Mouse (Mus musculus) 416B (cell line): Measurements from ENCODE around the gene Rcc1.

Experiments
- DNase-seq: peaks from one replicate; pipeline ENCODE4 v3.0.0; 2011; ENCODE audit warnings: low read depth

Rcc1 gene

DNA sequence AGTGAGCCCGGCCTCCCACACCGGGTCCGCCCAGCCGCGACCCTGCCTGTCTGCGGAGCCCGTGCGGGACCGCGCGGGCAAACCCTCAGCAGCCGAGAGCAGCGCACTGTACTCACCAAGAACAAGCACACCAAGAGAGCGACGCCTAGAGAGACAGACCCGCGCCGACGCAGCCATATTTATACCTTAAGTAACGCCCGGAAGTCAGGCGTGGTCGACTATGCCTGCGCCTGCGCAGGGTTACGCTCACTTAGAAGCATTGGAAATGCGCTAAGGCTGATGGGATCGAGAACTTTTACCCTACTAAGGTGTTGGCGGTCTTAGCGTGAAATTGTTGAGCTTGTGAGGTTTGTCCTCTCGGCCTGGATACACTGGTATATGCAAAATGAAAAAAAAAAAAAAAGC is at the start of gene Rcc1:
Gene Rcc1, minus strand, starts transcription at position 125 of the 405 bp plus-strand sequence.
- DNase-seq: peak; percentile 98

DNA sequence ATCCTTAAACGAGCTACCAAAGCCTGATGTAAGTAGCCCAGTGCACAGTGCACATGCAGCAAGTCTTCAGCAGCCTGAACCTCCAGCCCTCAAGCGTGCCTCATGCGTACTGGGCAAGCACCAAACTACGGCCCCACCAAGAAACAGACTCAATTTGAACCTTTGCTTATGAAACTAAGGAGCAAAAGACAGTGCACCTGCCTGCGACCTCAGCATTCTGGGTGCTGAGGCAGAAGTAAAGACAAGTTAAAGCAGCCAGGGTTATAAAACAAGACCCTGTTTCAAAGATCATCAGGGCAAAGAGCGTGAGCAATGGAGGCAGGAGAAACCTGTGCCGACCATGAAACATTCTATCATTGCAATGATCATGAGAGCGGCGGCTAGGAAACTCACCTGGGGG is 47.6 kb upstream of the Rcc1 start:
- no peak for DNase-seq

DNA sequence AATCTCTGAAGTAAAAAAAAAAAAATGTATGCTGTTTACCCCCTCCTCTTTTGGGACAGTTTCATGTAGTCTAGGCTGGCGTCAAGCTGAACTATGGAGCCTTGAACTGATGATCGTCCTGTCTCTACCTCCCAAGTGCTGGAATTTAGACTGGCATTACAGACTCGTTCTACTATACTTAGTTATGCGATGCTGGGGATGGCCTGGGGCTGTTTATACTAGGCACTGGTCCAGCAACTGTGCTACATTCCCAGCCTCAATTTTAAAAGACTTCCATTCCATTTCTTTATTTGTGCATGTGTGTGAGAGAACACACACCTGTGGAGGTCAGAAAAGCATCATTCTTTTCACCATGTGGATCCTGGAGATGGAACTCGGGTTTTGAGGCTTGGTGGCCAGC is 45.5 kb upstream of the Rcc1 start:
- DNase-seq: no peak

DNA sequence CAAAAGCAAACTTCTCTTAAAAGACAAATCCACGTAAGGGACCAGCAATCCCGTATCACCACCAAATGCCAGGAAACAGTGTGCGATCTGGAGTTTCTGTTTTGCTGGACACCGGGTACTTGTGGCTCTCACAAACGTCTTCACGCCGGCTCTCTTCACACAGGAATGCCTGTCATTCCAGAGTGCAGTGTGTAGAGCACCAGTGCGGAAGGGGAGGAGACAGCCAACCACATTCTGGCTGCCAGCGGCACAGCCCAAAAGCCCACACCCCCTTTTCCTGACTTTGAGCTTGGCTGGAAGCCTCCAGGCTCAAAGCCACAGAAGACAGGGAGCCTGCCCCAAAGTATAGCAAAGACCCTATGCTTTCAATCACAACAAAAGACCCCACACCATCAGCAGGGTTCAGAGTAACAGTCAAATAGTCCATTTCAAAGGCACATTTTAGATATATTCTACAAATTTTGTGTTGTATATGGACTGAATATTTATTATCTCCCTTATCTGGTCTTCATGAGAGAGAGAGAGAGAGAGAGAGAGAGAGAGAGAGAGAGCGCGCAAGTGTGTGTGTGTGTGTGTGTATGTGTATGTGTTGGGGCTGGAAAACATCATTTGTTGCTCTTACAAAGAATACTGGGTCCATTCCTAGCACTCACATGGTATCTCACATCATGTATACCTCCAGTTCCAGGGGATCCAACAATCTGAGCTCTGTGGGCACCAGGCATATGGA is 44.8 kb upstream of the Rcc1 start:
- peak; percentile 86 for DNase-seq

DNA sequence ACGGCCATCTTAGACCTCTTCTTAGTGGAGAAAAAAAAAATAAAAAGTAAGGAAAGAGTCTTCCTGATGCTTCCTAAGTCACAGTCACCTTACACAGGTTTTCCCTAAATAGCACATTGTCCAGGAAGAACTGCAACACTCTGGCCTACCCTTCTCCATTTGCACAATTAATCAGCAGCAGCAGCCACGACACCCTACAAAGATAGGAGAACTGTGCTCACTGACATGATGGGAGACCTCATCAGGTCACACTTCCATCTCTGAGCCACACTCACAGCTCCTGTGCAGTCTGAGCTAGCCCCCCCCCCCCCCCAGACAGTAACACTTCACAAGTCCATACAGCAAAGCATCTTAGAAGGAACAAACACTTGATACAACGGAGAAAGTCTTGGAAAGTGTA is 43.7 kb upstream of the Rcc1 start:
- no peak for DNase-seq

DNA sequence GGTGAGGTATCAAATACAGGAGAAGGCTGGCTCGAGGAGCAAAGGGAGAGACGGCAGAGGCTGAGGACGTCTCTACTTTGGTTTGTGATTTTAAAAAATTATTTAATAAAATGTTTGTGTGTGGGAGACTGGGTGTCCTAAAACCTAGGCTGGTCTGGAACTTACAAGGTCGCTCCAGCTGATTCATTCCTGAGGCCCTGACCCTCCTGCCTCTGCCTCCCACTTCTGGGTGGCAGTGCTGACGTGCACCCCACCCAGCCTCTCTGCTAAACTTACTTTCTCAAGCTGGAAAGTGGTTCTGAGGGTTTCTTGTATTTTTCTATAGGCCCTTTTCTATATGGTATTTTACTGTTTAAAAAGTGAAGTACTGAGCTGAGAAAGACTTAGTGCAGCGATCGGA is 42.8 kb upstream of the Rcc1 start:
- DNase-seq: no peak

DNA sequence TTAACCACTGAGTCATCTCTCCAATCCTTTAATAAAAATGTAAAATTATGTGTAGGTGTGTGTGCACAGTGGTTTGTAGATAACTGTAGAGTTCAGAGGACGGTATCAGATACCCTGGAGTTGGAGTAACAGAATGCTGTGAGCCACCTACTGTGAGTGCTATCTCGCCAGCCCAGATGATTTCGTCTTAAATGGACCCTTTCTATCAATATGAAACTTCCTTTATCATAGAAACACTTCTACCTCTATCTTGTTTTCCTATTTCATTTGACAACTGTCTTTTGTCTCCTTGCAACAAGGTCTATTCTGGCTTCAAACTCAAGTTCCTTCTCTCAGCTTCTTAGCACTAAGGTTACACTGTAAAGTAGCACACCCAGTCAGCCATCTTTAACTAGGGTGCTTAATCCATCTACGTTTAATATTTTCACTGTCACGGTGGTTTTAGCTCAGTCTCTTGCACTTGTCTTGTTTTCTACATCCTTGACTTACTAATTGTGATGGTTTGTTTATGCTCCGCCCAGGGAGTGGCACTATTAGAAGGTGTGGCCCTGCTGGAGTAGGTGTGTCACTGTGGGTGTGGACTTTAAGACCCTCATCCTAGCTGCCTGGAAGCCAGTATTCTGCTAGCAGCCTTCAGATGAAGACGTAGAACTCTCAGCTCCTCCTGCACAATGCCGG is 37.8 kb upstream of the Rcc1 start:
- DNase-seq: no peak

DNA sequence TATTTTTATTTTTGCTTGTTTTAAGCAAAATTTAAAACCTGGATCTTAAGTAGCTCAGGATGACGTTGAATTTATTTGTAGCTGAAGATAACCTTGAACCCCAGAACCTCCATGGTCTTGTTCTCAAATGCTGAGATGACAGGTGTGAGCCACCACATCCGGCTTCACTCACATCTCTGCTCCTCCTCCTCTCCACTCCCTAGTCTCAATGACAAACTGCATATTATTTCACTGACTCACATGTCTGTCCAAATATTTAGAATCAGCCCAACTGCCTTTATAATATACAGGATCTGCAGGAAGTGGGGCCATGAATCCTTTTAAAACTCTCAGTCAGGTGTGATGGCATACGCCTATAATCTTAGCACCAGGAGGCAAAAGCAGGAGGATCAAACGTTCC is 35.9 kb upstream of the Rcc1 start:
- no peak for DNase-seq

DNA sequence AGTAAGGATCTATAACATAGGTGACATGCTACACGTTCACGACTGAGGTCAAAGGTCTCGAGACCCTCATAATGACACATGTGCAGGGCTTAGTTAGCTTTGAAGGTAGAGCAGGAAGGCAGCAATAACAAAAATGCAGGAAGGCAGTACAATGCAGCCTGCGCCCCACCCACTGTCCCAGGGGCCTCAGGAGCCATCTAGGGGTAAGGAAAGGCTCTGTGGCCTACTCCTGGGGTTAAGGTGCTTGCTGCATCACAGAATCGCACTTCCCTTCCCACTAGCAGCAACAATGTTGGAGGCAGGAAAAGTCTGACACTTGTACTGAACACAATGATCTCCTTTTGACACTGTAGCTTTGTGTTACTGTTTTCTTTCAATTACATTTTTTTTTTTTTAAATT is 34.2 kb upstream of the Rcc1 start:
- no peak for DNase-seq

DNA sequence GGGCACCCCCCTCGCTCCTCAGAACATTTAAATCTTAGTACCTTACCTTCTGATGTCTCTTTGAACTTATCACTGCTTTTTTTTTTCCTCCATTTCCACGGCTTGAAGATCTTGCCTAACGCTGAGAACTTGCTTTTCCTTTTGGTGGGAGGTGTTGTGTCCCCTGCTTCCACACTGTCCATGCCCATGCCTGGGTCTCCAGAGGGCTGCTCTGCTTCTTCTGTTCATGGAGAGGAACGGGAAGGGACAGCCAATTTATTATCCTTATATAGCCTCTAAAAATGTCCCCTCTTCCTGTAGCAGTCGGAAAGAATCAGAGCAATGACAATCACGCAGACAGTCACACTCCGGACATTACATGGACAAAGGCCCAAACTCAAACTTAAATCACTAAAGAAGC is 33.4 kb upstream of the Rcc1 start:
- no peak for DNase-seq

DNA sequence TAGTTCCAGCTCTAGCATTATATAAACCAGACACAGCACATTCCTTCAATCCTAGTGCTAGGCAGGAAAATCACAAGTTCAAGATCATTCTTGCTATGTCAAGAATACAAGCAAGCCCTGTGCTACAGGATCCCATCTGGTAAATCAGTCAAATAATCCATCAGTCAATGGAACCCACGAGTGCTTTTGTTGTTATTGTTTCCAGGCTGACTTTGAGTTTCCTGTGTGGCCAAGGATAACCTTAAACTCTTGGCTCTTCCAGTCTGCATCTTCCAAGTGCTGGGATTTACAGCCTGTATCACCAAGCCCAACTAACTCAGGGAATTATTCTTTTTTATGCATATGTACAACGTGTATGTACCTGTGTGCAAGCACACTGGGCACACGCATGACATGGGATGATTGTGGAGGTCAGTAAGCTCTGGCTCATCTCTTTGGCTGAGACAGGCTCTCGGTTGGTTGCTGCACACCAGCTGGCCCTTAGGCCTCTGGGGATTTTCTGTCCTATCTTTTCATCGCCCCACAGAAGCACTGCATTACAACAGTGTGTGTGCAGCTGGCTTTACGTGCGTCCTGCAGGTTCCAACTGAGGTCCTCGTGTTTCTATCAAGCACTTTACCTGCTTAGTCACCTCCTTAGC is 32.5 kb upstream of the Rcc1 start:
- no peak for DNase-seq

DNA sequence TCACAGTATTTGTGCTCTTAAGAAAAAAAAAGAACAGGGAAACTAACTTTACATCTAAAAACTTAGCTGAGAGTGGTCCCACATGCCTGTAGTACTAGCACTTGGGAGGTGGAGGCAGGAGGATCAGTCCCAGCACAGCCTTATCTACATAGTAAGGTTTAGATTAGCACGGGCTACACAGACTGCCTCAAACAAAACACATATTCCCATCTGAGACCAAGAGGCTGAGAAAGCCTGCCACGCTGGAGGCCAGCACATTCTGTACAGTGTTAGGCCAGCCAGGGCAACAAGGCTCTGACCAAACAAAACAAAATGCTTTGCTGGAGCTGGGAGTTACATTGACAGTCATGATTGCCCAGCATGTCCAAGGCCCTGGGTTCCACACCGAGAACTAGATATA is 30.1 kb upstream of the Rcc1 start:
- no peak for DNase-seq

DNA sequence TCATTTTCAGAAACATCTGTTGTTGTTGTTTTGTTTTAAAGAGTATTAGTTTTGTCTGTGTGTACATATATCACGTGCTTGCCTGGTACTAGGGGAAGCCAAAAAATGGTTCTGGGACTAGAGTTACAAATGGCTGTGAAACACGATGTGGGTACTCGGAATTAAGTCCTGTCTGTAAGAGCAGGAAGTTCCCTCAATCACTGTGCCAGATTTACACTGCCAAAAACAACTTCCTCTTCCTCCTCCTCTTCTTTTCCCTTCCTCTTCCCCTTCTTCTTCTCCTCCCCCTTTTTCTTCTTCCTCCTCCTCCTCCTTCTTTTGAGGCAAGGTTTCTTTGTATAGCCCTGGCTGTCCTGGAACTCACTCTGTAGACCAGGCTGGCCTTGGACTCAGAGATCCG is 28.9 kb upstream of the Rcc1 start:
- DNase-seq: no peak

DNA sequence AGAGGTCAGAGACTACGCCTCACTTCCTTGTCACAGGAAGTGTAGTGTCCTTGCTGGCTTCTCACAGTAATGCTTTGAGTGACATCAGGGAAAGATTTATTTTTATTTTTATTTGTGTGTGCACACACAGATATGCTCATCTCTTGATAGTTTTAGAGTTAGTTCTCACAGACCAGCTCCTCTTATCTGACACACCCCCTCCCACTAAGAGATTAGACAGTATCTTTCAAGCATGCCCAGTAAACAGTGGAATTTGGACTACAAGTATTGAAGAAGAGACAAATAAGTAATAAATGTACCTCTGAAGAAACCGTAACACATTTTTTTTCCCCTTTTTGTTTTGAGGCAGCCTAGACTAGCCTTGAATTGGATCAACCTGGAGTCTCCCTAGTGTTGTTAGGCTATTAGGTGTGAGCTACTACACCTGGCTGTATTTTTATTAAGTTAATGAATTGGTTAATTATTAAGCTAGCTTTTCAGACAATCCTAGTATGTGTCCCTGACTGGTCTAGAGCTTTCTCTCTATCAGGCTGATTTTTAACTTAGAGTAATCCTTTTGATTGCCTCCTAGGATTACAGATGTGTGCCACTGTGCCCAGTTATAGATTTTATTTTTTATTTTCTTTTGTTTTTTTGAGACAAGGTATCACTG is 27.7 kb upstream of the Rcc1 start:
- no peak for DNase-seq

DNA sequence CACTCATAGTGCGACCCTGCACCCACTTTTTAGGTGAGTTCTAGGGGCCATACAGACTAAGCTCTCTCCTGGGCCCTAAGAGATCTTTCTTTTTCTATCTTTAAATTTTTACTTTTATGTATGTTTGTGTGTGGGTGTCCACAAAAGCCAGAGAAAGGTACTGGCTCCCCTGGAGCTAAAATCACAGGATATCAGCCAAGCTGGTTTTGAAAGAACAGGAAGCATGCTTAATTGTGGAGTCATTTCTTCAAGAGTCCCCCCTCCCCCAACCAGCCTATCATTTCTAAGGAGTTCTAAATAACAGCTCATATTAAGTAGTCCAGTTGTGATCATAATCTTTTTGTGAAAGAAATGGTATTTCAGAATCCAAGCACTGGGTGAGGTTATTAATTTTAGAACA is 20.4 kb upstream of the Rcc1 start:
- no peak for DNase-seq

DNA sequence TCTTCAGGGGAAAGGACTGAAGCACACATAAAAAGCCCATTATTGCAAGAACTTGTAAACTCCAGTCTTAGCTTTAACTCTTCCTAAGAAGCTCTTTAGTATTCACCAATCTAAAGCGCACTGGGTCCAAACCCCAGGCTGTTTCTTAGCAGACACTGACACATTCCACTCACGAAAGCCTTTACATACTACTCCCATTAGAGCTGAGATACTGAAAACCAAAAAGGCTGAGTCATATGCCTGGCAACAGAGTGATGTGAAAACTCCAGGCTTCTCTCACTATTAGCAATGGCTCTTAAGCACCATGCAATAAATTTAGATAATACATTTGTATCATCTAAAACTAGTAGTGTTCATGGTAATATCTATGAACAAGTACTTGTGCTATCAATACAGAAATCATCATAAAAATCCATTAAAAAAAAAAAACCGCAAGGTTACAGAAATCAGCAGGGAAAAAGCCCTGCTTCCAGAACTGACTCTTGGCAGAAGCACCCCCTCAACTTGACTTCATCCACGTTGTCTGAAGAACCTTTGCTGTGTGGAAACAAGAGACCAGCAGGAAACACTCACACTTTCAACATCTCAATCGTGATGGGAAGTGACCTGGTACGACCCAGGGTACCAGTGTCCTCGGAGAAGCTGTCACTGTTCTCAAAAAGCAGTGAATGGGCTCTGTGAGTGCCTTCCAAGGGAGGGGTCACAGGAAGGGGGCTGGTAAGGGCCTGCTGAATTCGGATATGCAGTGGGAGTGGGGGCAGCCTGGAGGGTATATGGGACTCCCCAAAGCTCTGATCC is 16.7 kb upstream of the Rcc1 start:
- no peak for DNase-seq

DNA sequence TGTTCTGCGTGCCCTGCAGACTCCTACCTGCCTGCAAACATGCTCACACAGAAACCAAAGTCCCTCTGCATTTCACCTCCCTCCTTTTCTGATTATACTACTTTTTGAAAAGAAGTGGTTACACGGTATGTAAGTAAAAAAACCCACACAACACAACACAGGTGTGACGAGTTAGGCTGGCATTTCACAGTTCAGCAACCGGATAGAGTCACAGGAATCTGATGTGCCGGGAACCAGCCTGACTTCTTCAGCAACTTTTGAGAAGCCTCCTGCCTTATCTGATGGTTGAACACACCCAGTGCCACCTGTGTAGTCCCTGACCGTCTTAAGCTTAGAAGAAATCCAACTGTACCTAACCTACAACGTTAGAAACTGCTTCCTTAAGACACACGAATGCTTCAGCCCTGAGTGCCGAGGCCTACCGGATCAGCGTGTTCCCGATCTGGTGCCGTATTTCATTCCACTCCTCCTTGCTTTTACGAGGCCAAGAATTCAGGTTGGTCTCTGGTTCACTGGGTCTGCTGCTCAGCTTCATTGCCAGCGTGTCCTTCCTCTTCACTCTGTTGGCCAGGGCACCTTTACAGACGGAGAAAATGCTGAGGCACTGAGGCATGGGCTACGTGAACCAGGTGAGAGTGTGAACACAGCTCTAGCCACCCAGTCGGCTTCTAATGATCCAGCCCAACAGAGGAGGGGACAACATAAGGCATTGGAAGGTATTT is 14.2 kb upstream of the Rcc1 start:
- no peak for DNase-seq

DNA sequence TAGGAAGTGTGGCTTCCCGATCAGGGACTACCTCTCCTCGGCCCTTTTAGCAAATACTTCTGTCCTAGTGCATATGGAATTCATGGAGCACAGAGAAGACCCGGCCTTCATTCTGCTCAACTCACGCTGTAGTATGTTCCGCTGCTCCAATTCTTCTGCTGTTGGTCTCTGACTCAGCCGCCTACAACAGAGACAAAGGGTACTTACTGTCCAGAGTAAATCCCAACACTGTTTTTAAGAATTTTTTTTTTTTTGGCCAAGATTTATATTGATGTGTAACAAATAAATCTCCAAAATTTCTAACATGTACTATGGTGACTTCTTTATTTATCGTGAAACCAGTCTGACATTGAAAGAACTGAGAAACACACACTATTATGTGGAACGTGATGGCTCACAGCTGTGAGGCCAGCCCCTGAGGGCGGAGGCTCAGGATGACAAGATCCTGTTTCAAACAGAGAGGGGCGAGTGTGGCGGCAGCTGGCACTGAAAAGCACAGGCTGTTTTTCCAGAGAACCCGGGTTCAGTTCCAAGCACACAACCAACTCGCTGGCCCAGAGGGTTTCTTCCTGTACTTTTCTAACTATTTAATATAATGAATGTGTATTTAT is 12.2 kb upstream of the Rcc1 start:
- DNase-seq: no peak

DNA sequence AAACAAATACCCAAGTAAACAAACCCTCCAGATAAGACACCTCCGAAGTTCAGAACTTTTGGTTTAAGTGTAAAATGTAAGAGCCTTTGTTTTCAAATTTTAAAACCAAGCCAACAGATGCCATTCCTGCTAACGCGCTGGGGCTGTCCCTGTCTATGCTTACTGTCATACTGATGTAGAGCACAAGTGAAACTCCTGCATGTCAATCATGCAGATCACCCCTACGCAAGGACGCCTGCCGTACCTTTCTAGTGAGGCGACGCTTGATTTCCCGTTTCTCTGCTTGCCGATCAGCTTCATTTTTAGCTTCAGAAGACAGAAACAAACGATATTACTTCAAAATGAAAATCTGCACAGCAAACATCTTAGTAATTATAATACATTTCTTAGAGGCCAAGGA is 10.1 kb upstream of the Rcc1 start:
- no peak for DNase-seq

DNA sequence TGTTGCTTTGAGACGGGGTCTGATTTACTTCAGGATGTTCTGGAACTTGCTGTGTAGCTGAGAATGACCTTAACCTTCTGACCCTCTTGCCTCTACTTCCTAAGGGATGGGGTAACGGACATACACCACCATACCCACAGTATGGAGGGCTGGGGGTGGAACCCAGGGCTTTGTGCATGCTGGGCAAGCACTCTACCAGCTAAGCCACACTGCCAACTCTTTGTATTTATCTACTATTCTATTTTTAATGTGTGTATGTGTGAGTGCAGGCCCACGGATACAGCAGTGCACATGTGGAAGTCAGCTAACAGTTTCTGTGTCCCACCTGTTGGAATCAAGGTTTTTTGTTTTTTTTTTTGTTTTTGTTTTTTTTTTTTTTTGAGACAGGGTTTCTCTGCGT is 6.1 kb upstream of the Rcc1 start:
- DNase-seq: no peak

DNA sequence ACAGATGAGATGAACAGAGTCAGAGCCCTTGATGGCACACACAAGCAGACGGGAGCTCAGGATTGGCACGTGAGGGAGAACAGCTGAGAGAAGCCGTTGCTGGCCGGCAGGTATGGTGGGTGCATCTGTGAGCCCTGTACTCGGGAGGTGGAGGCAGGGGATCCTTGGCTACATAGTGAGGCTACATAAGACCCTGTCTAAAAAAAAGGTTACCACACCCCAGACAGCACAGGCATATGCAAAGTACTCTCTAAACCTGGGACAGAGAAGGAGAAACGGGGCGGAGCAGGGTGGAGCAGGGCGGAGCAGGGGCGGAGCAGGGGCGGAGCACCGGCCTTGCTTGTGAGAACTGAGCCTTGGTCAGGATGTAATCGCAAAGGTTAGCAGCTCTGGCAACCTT is 2.8 kb upstream of the Rcc1 start:
- peak; percentile 45 for DNase-seq
